Mouse (Mus musculus) myocyte (in vitro differentiated cells): ENCODE measurements around the gene Hint1.

Source experiments
- E2F4 ChIP-seq: IDR thresholded peaks from one replicate; pipeline ENCODE4 v1.6.1; 2011; ENCODE audit warnings: mild to moderate bottlenecking, control low read depth, moderate library complexity; ENCODE audit not compliant: insufficient read depth
- MAX ChIP-seq: IDR thresholded peaks from one replicate; pipeline ENCODE4 v1.6.1; 2011; ENCODE audit warnings: low read depth, mild to moderate bottlenecking, control low read depth
- MYOD1 ChIP-seq, 3 experiments: IDR thresholded peaks; one replicate each; pipeline ENCODE4 v1.6.1; 2011; ENCODE audit warnings: control low read depth in 2 of 3, low read depth in 2 of 3, mild to moderate bottlenecking in 2 of 3, moderate library complexity in 1 of 3; ENCODE audit not compliant: insufficient read length in 2 of 3, control insufficient read depth in 1 of 3
- MYOG ChIP-seq, 3 experiments: IDR thresholded peaks; one replicate each; pipeline ENCODE4 v1.6.1; 2011; ENCODE audit warnings: control low read depth in 2 of 3, low read depth in 2 of 3, mild to moderate bottlenecking in 2 of 3; ENCODE audit not compliant: insufficient read length in 2 of 3, control insufficient read depth in 1 of 3, insufficient read depth in 1 of 3
- POLR2A ChIP-seq: IDR thresholded peaks from one replicate; pipeline ENCODE4 v1.6.1; 2011; ENCODE audit warnings: low read depth, mild to moderate bottlenecking, control low read depth, moderate library complexity; ENCODE audit not compliant: insufficient read length
- POLR2AphosphoS2 ChIP-seq: IDR thresholded peaks from one replicate; pipeline ENCODE4 v1.6.1; 2011; ENCODE audit warnings: low read depth, control low read depth; ENCODE audit not compliant: insufficient read length
- REST ChIP-seq: IDR thresholded peaks from one replicate; pipeline ENCODE4 v1.6.1; 2011; ENCODE audit warnings: mild to moderate bottlenecking, control low read depth, moderate library complexity; ENCODE audit not compliant: insufficient read depth, insufficient read length
- TCF12 ChIP-seq: IDR thresholded peaks from one replicate; pipeline ENCODE4 v1.6.1; 2011; ENCODE audit warnings: mild to moderate bottlenecking, control low read depth; ENCODE audit not compliant: poor library complexity, insufficient read depth, severe bottlenecking
- TCF3 ChIP-seq: IDR thresholded peaks from one replicate; pipeline ENCODE4 v1.6.1; 2011; ENCODE audit warnings: low read depth, control low read depth; ENCODE audit not compliant: insufficient read length
- USF1 ChIP-seq: IDR thresholded peaks from one replicate; pipeline ENCODE4 v1.6.1; 2011; ENCODE audit warnings: low read depth, mild to moderate bottlenecking, control low read depth, moderate library complexity

GRCm38 (mm10) chr11:54887927-54888326, 21.7 kb downstream of the Hint1 start:
- TF ChIP-seq POLR2A (no peak), POLR2AphosphoS2 (no peak), USF1 (no peak), MYOG (IDR thresholded peaks at IDR 0.05; ENCODE audit: control insufficient read depth in 1 of 3, insufficient read depth in 1 of 3, insufficient read length in 2 of 3, low read depth in 2 of 3) (peak; percentile 43 to 86 (median 58)), E2F4 (no peak), TCF12 (no peak), MAX (no peak), MYOD1 (IDR thresholded peaks at IDR 0.05; ENCODE audit: control insufficient read depth in 1 of 3, insufficient read length in 2 of 3, low read depth in 2 of 3) (peak in 2 of 3 experiments; percentile 66 to 73), TCF3 (peak; percentile 53), REST (no peak)
